Mouse (Mus musculus) embryonic facial prominence, embryonic 14.5 days (tissue): Measurements from ENCODE around the gene Oit1. TPM values are rescaled to one million over a fixed set of nuclear protein-coding genes. Genes with fewer than 3 reads are reported as not detected.

Experiments used
- ATAC-seq: fragments of 200-750 bp; cut with Nextera tagmentation; 2 replicates; pipeline ENCODE4 v1.8.0; 2017; ENCODE audit warnings: low read depth, moderate number of reproducible peaks, moderate TSS enrichment
- DNase-seq: peaks from one replicate; pipeline ENCODE4 v3.0.0-alpha.2; 2015; ENCODE audit warnings: low spot score
- H3K27ac ChIP-seq: fragments of 300-500 bp; sonication (generic); replicated peaks from 2 replicates; pipeline ENCODE4 v1.5.1; 2014; ENCODE audit warnings: low read depth, mild to moderate bottlenecking, low read length, moderate library complexity
- H3K27me3 ChIP-seq: fragments of 300-500 bp; sonication (generic); replicated peaks from 2 replicates; pipeline ENCODE4 v1.6.1; 2014; ENCODE audit warnings: low read length; ENCODE audit not compliant: control insufficient read depth, insufficient read depth
- H3K36me3 ChIP-seq: fragments of 300-500 bp; sonication (generic); 2 replicates; pipeline ENCODE4 v1.6.1; 2014; ENCODE audit warnings: low read length, mixed read lengths; ENCODE audit not compliant: control insufficient read depth, insufficient read depth
- H3K4me1 ChIP-seq: fragments of 300-500 bp; sonication (generic); 2 replicates; pipeline ENCODE4 v1.6.1; 2014; ENCODE audit warnings: antibody characterized with exemption, low read length; ENCODE audit not compliant: control insufficient read depth, insufficient read depth
- H3K4me2 ChIP-seq: fragments of 300-500 bp; sonication (generic); 2 replicates; pipeline ENCODE4 v1.6.1; 2014; ENCODE audit warnings: low read depth, mild to moderate bottlenecking, low read length, moderate library complexity, mixed read lengths
- H3K4me3 ChIP-seq: fragments of 300-500 bp; sonication (generic); 2 replicates; pipeline ENCODE4 v1.5.1; 2014; ENCODE audit warnings: low read depth, mild to moderate bottlenecking, low read length
- H3K9ac ChIP-seq: fragments of 300-500 bp; sonication (generic); 2 replicates; pipeline ENCODE4 v1.6.1; 2014; ENCODE audit warnings: low read depth, mild to moderate bottlenecking, low read length, moderate library complexity, mixed read lengths
- H3K9me3 ChIP-seq: fragments of 300-500 bp; sonication (generic); 2 replicates; pipeline ENCODE4 v1.6.1; 2016; ENCODE audit warnings: low read length; ENCODE audit not compliant: control insufficient read depth
- WGBS: fragments of 180-500 bp; shearing (Covaris S2); extraction: QIAGEN DNeasy Blood & Tissue Kit; methylation state at CpG from one replicate; pipeline ENCODE4 v1.1.7; 2014; 5-methylcytosine and 5-hydroxymethylcytosine counted together
- polyA plus RNA-seq: library from polyadenylated mRNA; unstranded; fragments of >200 nt; fragmentation: Nextera tagmentation; extraction: Ambion mirVana; gene quantifications from 2 replicates; pipeline ENCODE4 v1.2.1, GENCODE M21; 2014

Oit1 gene
- polyA plus RNA-seq, result 1.5 and 1.9 TPM in 2 replicates

GRCm38 (mm10) chr14:8378685-8379313 is at the start of gene Oit1:
Oit1 (minus strand) TSS chr14:8378754.
- no peaks in the 10 kb centered on the region for H3K36me3 ChIP-seq
- no peaks in the 10 kb centered on the region for H3K4me1 ChIP-seq
- H3K4me3 ChIP-seq, result no peak within 1 kb of the TSS
- WGBS, result 62% methylated on average over 8 of the region's 8 CpGs
- no peak within 1 kb of the TSS for H3K9ac ChIP-seq
- H3K9me3 ChIP-seq, result no peaks in the 10 kb centered on the region
- no peaks in the 10 kb centered on the region for H3K27me3 ChIP-seq
- H3K4me2 ChIP-seq, result no peak within 1 kb of the TSS
- DNase-seq (peak; percentile 27), ATAC-seq (peak; percentile 53; the same call in 1 of the 2 replicates)
- H3K27ac ChIP-seq, result no peak within 1 kb of the TSS

- H3K36me3 ChIP-seq, result no peaks in the 10 kb centered on the region
- H3K4me3 ChIP-seq, result no peak overlapping the region
- H3K4me1 ChIP-seq, result 0 out of 2 replicates have a peak, but pooled peaks cover 2% of the 10 kb centered on the region
- ATAC-seq (no peak), DNase-seq (no peak)
- H3K27ac ChIP-seq, result no peak overlapping the region
- H3K4me2 ChIP-seq, result no peak overlapping the region
- WGBS, result 76% methylated on average over 3 of the region's 3 CpGs
- H3K9ac ChIP-seq, result no peak overlapping the region
- H3K9me3 ChIP-seq, result no peaks in the 10 kb centered on the region
- H3K27me3 ChIP-seq, result no peaks in the 10 kb centered on the region
Measured at GRCm38 (mm10) chr14:8422833-8423232, 44.3 kb upstream of the Oit1 start.

- Histone ChIP-seq H3K27ac (no peak overlapping the region), H3K4me2 (peak overlapping the region; percentile 19), H3K4me3 (no peak overlapping the region), H3K27me3 (no peaks in the 10 kb centered on the region), H3K9me3 (no peaks in the 10 kb centered on the region), H3K9ac (no peak overlapping the region), H3K4me1 (0 out of 2 replicates have a peak, but pooled peaks cover 2% of the 10 kb centered on the region), H3K36me3 (no peaks in the 10 kb centered on the region)
- peak; percentile 54 for DNase-seq
- ATAC-seq, result peak; percentile 80
- WGBS, result 22% methylated on average over 10 of the region's 10 CpGs
Measured at GRCm38 (mm10) chr14:8421199-8421787, 42.7 kb upstream of the Oit1 start.

GRCm38 (mm10) chr14:8418610-8419009 is 40.1 kb upstream of the Oit1 start:
- Histone ChIP-seq H3K4me2 (no peak overlapping the region), H3K27ac (no peak overlapping the region), H3K9ac (no peak overlapping the region), H3K36me3 (no peaks in the 10 kb centered on the region), H3K27me3 (no peaks in the 10 kb centered on the region), H3K4me3 (no peak overlapping the region), H3K4me1 (0 out of 2 replicates have a peak, but pooled peaks cover 2% of the 10 kb centered on the region), H3K9me3 (no peaks in the 10 kb centered on the region)
- DNase-seq (no peak), ATAC-seq (no peak)
- 68% methylated on average over 3 of the region's 3 CpGs for WGBS

- H3K4me2 ChIP-seq, result no peak overlapping the region
- H3K36me3 ChIP-seq, result no peaks in the 10 kb centered on the region
- no peak overlapping the region for H3K4me3 ChIP-seq
- no peak for DNase-seq
- no peak overlapping the region for H3K27ac ChIP-seq
- no peaks in the 10 kb centered on the region for H3K4me1 ChIP-seq
- H3K9ac ChIP-seq, result no peak overlapping the region
- H3K27me3 ChIP-seq, result no peaks in the 10 kb centered on the region
- no peaks in the 10 kb centered on the region for H3K9me3 ChIP-seq
- ATAC-seq, result no peak
- 57% methylated on average over 6 of the region's 6 CpGs for WGBS
Measured at GRCm38 (mm10) chr14:8405946-8406345, 27.4 kb upstream of the Oit1 start.

GRCm38 (mm10) chr14:8403310-8403709 is 24.8 kb upstream of the Oit1 start:
- ATAC-seq (no peak), DNase-seq (no peak)

GRCm38 (mm10) chr14:8398507-8398906 is 20.0 kb upstream of the Oit1 start:
- Histone ChIP-seq H3K4me1 (no peaks in the 10 kb centered on the region), H3K27me3 (no peaks in the 10 kb centered on the region), H3K4me3 (no peak overlapping the region), H3K9me3 (no peaks in the 10 kb centered on the region), H3K4me2 (no peak overlapping the region), H3K27ac (no peak overlapping the region), H3K9ac (no peak overlapping the region), H3K36me3 (no peaks in the 10 kb centered on the region)
- ATAC-seq (no peak), DNase-seq (no peak)

More at GRCm38 (mm10) chr14:8403310-8403709, 24.8 kb upstream of the Oit1 start:
- H3K4me3 ChIP-seq, result no peak overlapping the region
- 82% methylated on average over 3 of the region's 3 CpGs for WGBS
- H3K9me3 ChIP-seq, result no peaks in the 10 kb centered on the region
- H3K4me2 ChIP-seq, result no peak overlapping the region
- H3K27me3 ChIP-seq, result no peaks in the 10 kb centered on the region
- no peak overlapping the region for H3K9ac ChIP-seq
- H3K4me1 ChIP-seq, result no peaks in the 10 kb centered on the region
- H3K27ac ChIP-seq, result no peak overlapping the region
- no peaks in the 10 kb centered on the region for H3K36me3 ChIP-seq

GRCm38 (mm10) chr14:8395690-8396287 is 17.2 kb upstream of the Oit1 start:
- Histone ChIP-seq H3K9me3 (no peaks in the 10 kb centered on the region), H3K27me3 (no peaks in the 10 kb centered on the region), H3K4me2 (no peak overlapping the region), H3K4me1 (no peaks in the 10 kb centered on the region), H3K4me3 (no peak overlapping the region), H3K9ac (no peak overlapping the region), H3K27ac (no peak overlapping the region), H3K36me3 (no peaks in the 10 kb centered on the region)
- ATAC-seq (no peak), DNase-seq (no peak)
- 49% methylated on average over 7 of the region's 7 CpGs for WGBS
